In genomic region chr19:5922119-5922942, GRCm38 (mm10) we compare ENCODE assay signal across 8 mouse cellular contexts. TPM values are rescaled to one million over a fixed set of nuclear protein-coding genes. Genes with fewer than 3 reads are reported as not detected.
DNase-seq lines count a peak whose midpoint lies in the region; ATAC-seq lines count a peak whose summit lies in the region.

No protein-coding gene starts in this region.

- H3K4me3 ChIP-seq in neural tube, embryonic 11.5 days (ENCODE audit: low read depth, low read length): no peak overlapping the region
- H3K4me3 ChIP-seq in heart, embryonic 15.5 days: peak overlapping the region; percentile 65
- H3K4me3 ChIP-seq in liver, embryonic 12.5 days: peak overlapping the region; percentile 41
- peak overlapping the region; percentile 12 for H3K4me3 ChIP-seq in stomach, embryonic 15.5 days (replicated peaks)

- no peaks in the 10 kb centered on the region for H3K9me3 ChIP-seq in neural tube, embryonic 11.5 days (ENCODE audit: control insufficient read depth, low read length)
- H3K9me3 ChIP-seq in heart, embryonic 15.5 days (replicated peaks): no peaks in the 10 kb centered on the region
- no peaks in the 10 kb centered on the region for H3K9me3 ChIP-seq in liver, embryonic 12.5 days (replicated peaks)
- H3K9me3 ChIP-seq in stomach, embryonic 15.5 days: no peaks in the 10 kb centered on the region

- H3K4me1 ChIP-seq in neural tube, embryonic 11.5 days (ENCODE audit: control insufficient read depth, insufficient read depth, low read length): peaks cover 3% of the 10 kb centered on the region
- peaks cover 32% of the 10 kb centered on the region for H3K4me1 ChIP-seq in heart, embryonic 15.5 days (replicated peaks)
- H3K4me1 ChIP-seq in liver, embryonic 12.5 days: peaks cover 54% of the 10 kb centered on the region
- H3K4me1 ChIP-seq in stomach, embryonic 15.5 days: peaks cover 26% of the 10 kb centered on the region

- WGBS in neural tube, embryonic 11.5 days: 83% methylated on average over 15 of the region's 15 CpGs
- WGBS in heart, embryonic 15.5 days: 44% methylated on average over 15 of the region's 15 CpGs
- WGBS in liver, embryonic 12.5 days (ENCODE audit: insufficient replicate concordance): 19% methylated on average over 15 of the region's 15 CpGs
- WGBS in stomach, embryonic 15.5 days: 63% methylated on average over 15 of the region's 15 CpGs

- H3K4me2 ChIP-seq in neural tube, embryonic 11.5 days (ENCODE audit: low read depth): no peak overlapping the region
- H3K4me2 ChIP-seq in heart, embryonic 15.5 days: peak overlapping the region; percentile 84
- H3K4me2 ChIP-seq in liver, embryonic 12.5 days: peak overlapping the region; percentile 96
- H3K4me2 ChIP-seq in stomach, embryonic 15.5 days: peak overlapping the region; percentile 43

- DNase-seq in neural tube, embryonic 11.5 days (ENCODE audit: low spot score): no peak
- no peak for DNase-seq in neural tube, embryonic 10.5 days (ENCODE audit: extremely low spot score, low spot score)
- no peak for DNase-seq in layer of hippocampus, postnatal 14 days (ENCODE audit: low spot score in 2 of 2)
- DNase-seq in B cell, adult 2 months: no peak

- no peak overlapping the region for H3K27ac ChIP-seq in neural tube, embryonic 11.5 days (ENCODE audit: low read depth, low read length)
- peak overlapping the region; percentile 32 for H3K27ac ChIP-seq in heart, embryonic 15.5 days
- H3K27ac ChIP-seq in liver, embryonic 12.5 days: peak overlapping the region; percentile 88
- peak overlapping the region; percentile 40 for H3K27ac ChIP-seq in stomach, embryonic 15.5 days

- H3K9ac ChIP-seq in neural tube, embryonic 11.5 days (ENCODE audit: low read length): peak overlapping the region; percentile 14; the same call in 1 of the 2 replicates
- H3K9ac ChIP-seq in heart, embryonic 15.5 days: peak overlapping the region; percentile 39; the same call in 1 of the 2 replicates
- H3K9ac ChIP-seq in liver, embryonic 12.5 days: peak overlapping the region; percentile 66
- no peak overlapping the region for H3K9ac ChIP-seq in stomach, embryonic 15.5 days

- peaks cover 3% of the 10 kb centered on the region for H3K27me3 ChIP-seq in neural tube, embryonic 11.5 days (ENCODE audit: control insufficient read depth, insufficient read depth, low read length)
- no peaks in the 10 kb centered on the region for H3K27me3 ChIP-seq in heart, embryonic 15.5 days
- peaks cover 24% of the 10 kb centered on the region for H3K27me3 ChIP-seq in liver, embryonic 12.5 days (replicated peaks)
- H3K27me3 ChIP-seq in stomach, embryonic 15.5 days (replicated peaks): no peaks in the 10 kb centered on the region

- no peak for ATAC-seq in neural tube, embryonic 11.5 days (ENCODE audit: insufficient read depth, low FRiP score, low TSS enrichment)
- no peak for ATAC-seq in heart, embryonic 15.5 days (replicated peaks; ENCODE audit: insufficient number of reproducible peaks, insufficient read depth, low FRiP score, low read depth)
- peak; percentile 81 for ATAC-seq in liver, embryonic 12.5 days
- ATAC-seq in stomach, embryonic 15.5 days (ENCODE audit: insufficient read depth, low FRiP score, low read depth): peak; percentile 32; the same call in 1 of the 2 replicates
- ATAC-seq in inflammation-experienced regulatory T-cells, adult 6 months: no peak

- H3K36me3 ChIP-seq in neural tube, embryonic 11.5 days (ENCODE audit: control insufficient read depth, insufficient read depth, low read length): no peaks in the 10 kb centered on the region; the same call in 1 of the 2 replicates
- peaks cover 10% of the 10 kb centered on the region for H3K36me3 ChIP-seq in heart, embryonic 15.5 days
- H3K36me3 ChIP-seq in liver, embryonic 12.5 days: peaks cover 9% of the 10 kb centered on the region
- 0 out of 2 replicates have a peak, but pooled peaks cover 10% of the 10 kb centered on the region for H3K36me3 ChIP-seq in stomach, embryonic 15.5 days

RNA-seq across cellular contexts. Expression of gene Cdc42ep2, which starts 2.3 kb away (rescaled TPM):
- 3.9 and 4.0 TPM in 2 replicates for polyA plus RNA-seq in neural tube, embryonic 11.5 days (2014; fragmentation: Nextera tagmentation; extraction: Ambion mirVana)
- 10.4 and 13.0 TPM in 2 replicates for polyA plus RNA-seq in heart, embryonic 15.5 days (2015; fragmentation: Nextera tagmentation; extraction: Ambion mirVana)
- polyA plus RNA-seq in liver, embryonic 12.5 days (2016; fragmentation: Nextera tagmentation; extraction: Ambion mirVana): 3.4 and 3.6 TPM in 2 replicates
- polyA plus RNA-seq in stomach, embryonic 15.5 days (2015; fragmentation: Nextera tagmentation; extraction: Ambion mirVana): 9.6 and 11.0 TPM in 2 replicates
- polyA plus RNA-seq in inflammation-experienced regulatory T-cells, adult 6 months (2017; shearing (Covaris generic)): under 1 TPM in 2 of 3 experiments, not detected in 1; 0.32 to 0.52 TPM
- total RNA-seq in layer of hippocampus, postnatal 14 days (2021): 1 to 10 TPM; 4.7 to 5.7 TPM

RNA-seq across cellular contexts. Expression of gene Dpf2, which starts 9.5 kb away (rescaled TPM):
- 195 and 225 TPM in 2 replicates for polyA plus RNA-seq in neural tube, embryonic 11.5 days (2014; fragmentation: Nextera tagmentation; extraction: Ambion mirVana)
- 81.9 and 106 TPM in 2 replicates for polyA plus RNA-seq in heart, embryonic 15.5 days (2015; fragmentation: Nextera tagmentation; extraction: Ambion mirVana)
- 73.2 and 74.9 TPM in 2 replicates for polyA plus RNA-seq in liver, embryonic 12.5 days (2016; fragmentation: Nextera tagmentation; extraction: Ambion mirVana)
- polyA plus RNA-seq in stomach, embryonic 15.5 days (2015; fragmentation: Nextera tagmentation; extraction: Ambion mirVana): 98.7 and 118 TPM in 2 replicates
- 100 to 1,000 TPM; 157 to 198 (median 189) TPM for polyA plus RNA-seq in inflammation-experienced regulatory T-cells, adult 6 months (2017; shearing (Covaris generic))
- 10 to 100 TPM; 78.1 to 92.3 TPM for total RNA-seq in layer of hippocampus, postnatal 14 days (2021)

RNA-seq across cellular contexts. Expression of gene Tigd3, which starts 28.4 kb away (rescaled TPM):
- polyA plus RNA-seq in neural tube, embryonic 11.5 days (2014; fragmentation: Nextera tagmentation; extraction: Ambion mirVana): 5.7 and 6.6 TPM in 2 replicates
- 1.2 and 2.0 TPM in 2 replicates for polyA plus RNA-seq in heart, embryonic 15.5 days (2015; fragmentation: Nextera tagmentation; extraction: Ambion mirVana)
- polyA plus RNA-seq in liver, embryonic 12.5 days (2016; fragmentation: Nextera tagmentation; extraction: Ambion mirVana): 3.2 and 3.5 TPM in 2 replicates
- polyA plus RNA-seq in stomach, embryonic 15.5 days (2015; fragmentation: Nextera tagmentation; extraction: Ambion mirVana): 2.3 and 2.4 TPM in 2 replicates
- 1 to 10 TPM in 1 of 3 experiments, under 1 TPM in 2; 0.36 to 1.1 (median 0.66) TPM for polyA plus RNA-seq in inflammation-experienced regulatory T-cells, adult 6 months (2017; shearing (Covaris generic))
- total RNA-seq in layer of hippocampus, postnatal 14 days (2021): 1 to 10 TPM; 3.4 to 4.2 TPM

RNA-seq across cellular contexts. Expression of gene Pola2, which starts 41.7 kb away (rescaled TPM):
- polyA plus RNA-seq in neural tube, embryonic 11.5 days (2014; fragmentation: Nextera tagmentation; extraction: Ambion mirVana): 75.2 and 79.9 TPM in 2 replicates
- 35.8 and 48.9 TPM in 2 replicates for polyA plus RNA-seq in heart, embryonic 15.5 days (2015; fragmentation: Nextera tagmentation; extraction: Ambion mirVana)
- 79.7 and 83.2 TPM in 2 replicates for polyA plus RNA-seq in liver, embryonic 12.5 days (2016; fragmentation: Nextera tagmentation; extraction: Ambion mirVana)
- 60.9 and 64.2 TPM in 2 replicates for polyA plus RNA-seq in stomach, embryonic 15.5 days (2015; fragmentation: Nextera tagmentation; extraction: Ambion mirVana)
- polyA plus RNA-seq in inflammation-experienced regulatory T-cells, adult 6 months (2017; shearing (Covaris generic)): 10 to 100 TPM; 14.2 to 20.4 (median 14.7) TPM
- 1 to 10 TPM; 8.0 to 10.0 TPM for total RNA-seq in layer of hippocampus, postnatal 14 days (2021)

RNA-seq across cellular contexts. Expression of gene Slc25a45, which starts 44.7 kb away (rescaled TPM):
- polyA plus RNA-seq in neural tube, embryonic 11.5 days (2014; fragmentation: Nextera tagmentation; extraction: Ambion mirVana): 0.74 and 1.7 TPM in 2 replicates
- polyA plus RNA-seq in heart, embryonic 15.5 days (2015; fragmentation: Nextera tagmentation; extraction: Ambion mirVana): 3.2 and 4.2 TPM in 2 replicates
- polyA plus RNA-seq in liver, embryonic 12.5 days (2016; fragmentation: Nextera tagmentation; extraction: Ambion mirVana): 7.5 and 7.7 TPM in 2 replicates
- 5.5 TPM in 2 replicates for polyA plus RNA-seq in stomach, embryonic 15.5 days (2015; fragmentation: Nextera tagmentation; extraction: Ambion mirVana)
- polyA plus RNA-seq in inflammation-experienced regulatory T-cells, adult 6 months (2017; shearing (Covaris generic)): 10 to 100 TPM; 48.8 to 54.8 (median 54.1) TPM
- total RNA-seq in layer of hippocampus, postnatal 14 days (2021): 1 to 10 TPM; 3.6 to 3.7 TPM

Comparison
In these comparisons a context has a peak if more than half of its experiments do, and no peak if none do; other contexts are left out.
1. ATAC-seq: peak in liver, embryonic 12.5 days (single experiment) and stomach, embryonic 15.5 days (single experiment); none in neural tube, embryonic 11.5 days (single experiment), heart, embryonic 15.5 days (single experiment) and inflammation-experienced regulatory T-cells, adult 6 months (single experiment).